Mouse (Mus musculus) hindbrain, embryonic 14.5 days (tissue): ENCODE results near the gene Filip1. TPM values are rescaled to one million over a fixed set of nuclear protein-coding genes. Genes with fewer than 3 reads are reported as not detected.

ENCODE experiments used
- ATAC-seq: fragments of 200-750 bp; cut with Nextera tagmentation; 2 replicates; pipeline ENCODE4 v1.8.0; 2017; ENCODE audit warnings: moderate number of reproducible peaks, mild to moderate bottlenecking, moderate TSS enrichment, moderate library complexity; ENCODE audit not compliant: low FRiP score
- DNase-seq: peaks from one replicate; pipeline ENCODE4 v3.0.0-alpha.2; 2015; ENCODE audit warnings: low spot score
- H3K27ac ChIP-seq: fragments of 300-500 bp; sonication (generic); 2 replicates; pipeline ENCODE4 v1.5.1; 2014; ENCODE audit warnings: mild to moderate bottlenecking, moderate library complexity
- H3K27me3 ChIP-seq: fragments of 300-500 bp; sonication (generic); 2 replicates; pipeline ENCODE4 v1.6.1; 2014; ENCODE audit warnings: mild to moderate bottlenecking, low read length, mixed read lengths; ENCODE audit not compliant: control insufficient read depth, insufficient read depth
- H3K36me3 ChIP-seq: fragments of 300-500 bp; sonication (generic); replicated peaks from 2 replicates; pipeline ENCODE4 v1.6.1; 2014; ENCODE audit not compliant: control insufficient read depth, insufficient read depth
- H3K4me1 ChIP-seq: fragments of 300-500 bp; sonication (generic); replicated peaks from 2 replicates; pipeline ENCODE4 v1.6.1; 2014; ENCODE audit warnings: antibody characterized with exemption, low read length, mixed read lengths; ENCODE audit not compliant: control insufficient read depth, insufficient read depth
- H3K4me2 ChIP-seq: fragments of 300-500 bp; sonication (generic); replicated peaks from 2 replicates; pipeline ENCODE4 v1.6.1; 2014; ENCODE audit warnings: mild to moderate bottlenecking, moderate library complexity
- H3K4me3 ChIP-seq: fragments of 300-500 bp; sonication (generic); replicated peaks from 2 replicates; pipeline ENCODE4 v1.5.1; 2014; ENCODE audit warnings: mild to moderate bottlenecking, low read length
- H3K9ac ChIP-seq: fragments of 300-500 bp; sonication (generic); 2 replicates; pipeline ENCODE4 v1.6.1; 2014
- H3K9me3 ChIP-seq: fragments of 300-500 bp; sonication (generic); 2 replicates; pipeline ENCODE4 v1.6.1; 2016; ENCODE audit warnings: low read length; ENCODE audit not compliant: control insufficient read depth
- WGBS: fragments of 180-500 bp; shearing (Covaris S2); extraction: QIAGEN DNeasy Blood & Tissue Kit; methylation state at CpG from one replicate; pipeline ENCODE4 v1.1.7; 2014; 5-methylcytosine and 5-hydroxymethylcytosine counted together
- polyA plus RNA-seq: library from polyadenylated mRNA; unstranded; fragments of >200 nt; fragmentation: Nextera tagmentation; extraction: Ambion mirVana; gene quantifications from 2 replicates; pipeline ENCODE4 v1.2.1, GENCODE M21; 2014

Filip1 gene
- polyA plus RNA-seq, 1 experiment from 2014 or later = 2.2 TPM

GRCm38 (mm10) chr9:79947414-79947813 lies 65.2 kb downstream of the Filip1 start:
- Histone ChIP-seq H3K9me3 (no peaks in the 10 kb centered on the region), H3K4me1 (no peaks in the 10 kb centered on the region), H3K36me3 (no peaks in the 10 kb centered on the region), H3K9ac (no peak overlapping the region), H3K27me3 (no peaks in the 10 kb centered on the region), H3K4me3 (no peak overlapping the region), H3K27ac (no peak overlapping the region), H3K4me2 (no peak overlapping the region)
- no peak for DNase-seq
- WGBS = 84% methylated on average over 3 of the region's 3 CpGs
- ATAC-seq = no peak

GRCm38 (mm10) chr9:79944872-79945271 lies 67.8 kb downstream of the Filip1 start:
- Histone ChIP-seq H3K27ac (no peak overlapping the region), H3K4me3 (no peak overlapping the region), H3K9me3 (0 out of 2 replicates have a peak, but pooled peaks cover 3% of the 10 kb centered on the region), H3K36me3 (no peaks in the 10 kb centered on the region), H3K27me3 (no peaks in the 10 kb centered on the region), H3K4me2 (no peak overlapping the region), H3K9ac (no peak overlapping the region), H3K4me1 (no peaks in the 10 kb centered on the region)
- 84% methylated on average over 6 of the region's 6 CpGs for WGBS
- ATAC-seq (no peak), DNase-seq (no peak)

- Histone ChIP-seq H3K36me3 (no peaks in the 10 kb centered on the region), H3K4me2 (no peak overlapping the region), H3K4me1 (no peaks in the 10 kb centered on the region), H3K9me3 (0 out of 2 replicates have a peak, but pooled peaks cover 3% of the 10 kb centered on the region), H3K27me3 (no peaks in the 10 kb centered on the region), H3K4me3 (no peak overlapping the region), H3K9ac (no peak overlapping the region), H3K27ac (no peak overlapping the region)
- ATAC-seq = no peak
- WGBS = 72% methylated on average over 10 of the region's 10 CpGs
- DNase-seq = no peak
These were observed 68.7 kb downstream of the Filip1 start for GRCm38 (mm10) chr9:79943986-79944385.

DNA sequence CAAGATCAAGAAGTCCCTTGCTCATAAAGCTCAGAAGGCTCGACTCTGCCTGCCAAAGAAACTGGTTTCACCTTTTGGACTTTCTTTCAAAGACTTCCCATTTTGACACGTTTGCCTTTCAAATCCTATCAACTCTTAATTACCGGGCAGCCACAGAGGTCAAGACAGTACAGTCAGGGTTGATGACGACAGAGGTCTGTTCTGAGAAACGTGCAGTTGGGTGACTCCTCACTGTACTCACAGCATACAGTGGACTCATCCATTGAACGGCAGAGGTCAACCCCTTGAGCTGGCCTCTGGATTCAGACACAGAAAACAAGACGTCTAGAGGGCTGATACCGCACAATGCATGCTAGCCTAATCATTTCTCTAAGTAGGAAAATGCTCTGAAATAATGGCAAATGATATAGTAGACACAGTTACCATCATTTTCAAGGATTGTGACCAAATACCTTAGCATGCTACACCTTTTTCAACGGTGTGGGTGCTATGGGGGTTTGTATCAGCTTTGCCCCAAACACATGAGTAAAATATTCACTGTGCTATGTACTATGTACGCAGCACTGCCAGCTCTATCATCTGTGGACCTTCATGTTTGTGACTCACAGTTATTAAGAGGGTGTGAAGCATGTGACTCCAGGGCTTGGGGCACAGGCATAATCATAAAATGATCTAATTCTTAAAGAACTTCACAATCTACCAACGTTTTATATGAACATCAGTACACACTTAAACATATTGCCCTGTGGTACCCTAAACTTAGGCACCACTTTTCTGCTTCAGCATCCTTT lies 74.0 kb downstream of the Filip1 start:
- DNase-seq (no peak), ATAC-seq (no peak)
- 78% methylated on average over 11 of the region's 11 CpGs for WGBS

DNA sequence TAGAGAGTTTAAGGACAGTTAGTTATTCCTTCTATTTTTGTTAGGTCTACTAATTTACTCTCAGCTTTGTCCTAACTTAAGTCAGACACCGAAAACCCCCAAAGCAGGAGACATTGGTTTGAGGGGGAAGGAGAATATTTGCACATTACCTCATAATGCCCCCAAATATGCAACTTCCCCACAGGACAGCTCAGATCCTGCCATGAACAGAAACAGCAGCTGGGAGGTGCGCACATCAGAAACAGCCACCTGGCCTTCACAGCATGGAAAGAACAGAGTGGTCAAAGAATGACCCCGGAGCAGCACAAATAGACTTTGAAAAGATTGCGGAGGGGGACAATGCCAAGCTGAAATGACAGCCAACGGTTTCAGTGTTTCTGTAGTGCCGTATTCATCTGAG lies 75.1 kb downstream of the Filip1 start:
- no peak overlapping the region for H3K27ac ChIP-seq
- no peaks in the 10 kb centered on the region for H3K36me3 ChIP-seq
- no peaks in the 10 kb centered on the region for H3K27me3 ChIP-seq
- H3K9ac ChIP-seq = no peak overlapping the region
- no peak overlapping the region for H3K4me3 ChIP-seq
- no peaks in the 10 kb centered on the region for H3K4me1 ChIP-seq
- DNase-seq (no peak), ATAC-seq (no peak)
- H3K4me2 ChIP-seq = no peak overlapping the region
- 0 out of 2 replicates have a peak, but pooled peaks cover 3% of the 10 kb centered on the region for H3K9me3 ChIP-seq
- 58% methylated on average over 6 of the region's 6 CpGs for WGBS

More for the DNA sequence above, 74.0 kb downstream of the Filip1 start:
- no peak overlapping the region for H3K27ac ChIP-seq
- no peak overlapping the region for H3K4me2 ChIP-seq
- H3K4me3 ChIP-seq = no peak overlapping the region
- H3K9me3 ChIP-seq = 0 out of 2 replicates have a peak, but pooled peaks cover 3% of the 10 kb centered on the region
- no peaks in the 10 kb centered on the region for H3K27me3 ChIP-seq
- H3K4me1 ChIP-seq = no peaks in the 10 kb centered on the region
- H3K9ac ChIP-seq = no peak overlapping the region
- H3K36me3 ChIP-seq = no peaks in the 10 kb centered on the region

DNA sequence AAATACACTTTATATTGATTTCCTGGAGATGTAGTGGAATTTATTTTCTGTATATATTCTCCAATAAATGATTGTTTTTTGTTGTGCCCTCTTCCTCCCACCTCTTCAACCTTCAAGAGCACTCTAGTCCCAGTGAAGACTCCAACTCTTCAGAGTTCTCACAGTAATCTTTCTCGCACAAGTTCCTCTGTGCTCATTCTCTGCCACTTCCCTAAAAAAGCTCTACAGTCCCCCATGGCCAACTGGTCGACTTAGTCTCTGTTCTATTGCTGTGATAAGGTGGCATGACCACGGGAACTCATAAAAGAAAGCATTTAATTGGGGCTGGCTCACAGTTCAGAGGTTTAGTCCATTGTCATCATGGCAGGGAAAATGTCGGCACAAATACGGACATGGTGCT lies 80.1 kb downstream of the Filip1 start:
- no peak overlapping the region for H3K4me2 ChIP-seq
- 89% methylated on average over 5 of the region's 5 CpGs for WGBS
- ATAC-seq = no peak

GRCm38 (mm10) chr9:79928092-79928491 lies 84.6 kb downstream of the Filip1 start:
- Histone ChIP-seq H3K36me3 (no peaks in the 10 kb centered on the region), H3K9ac (no peak overlapping the region), H3K4me1 (no peaks in the 10 kb centered on the region), H3K9me3 (no peaks in the 10 kb centered on the region), H3K4me3 (no peak overlapping the region), H3K4me2 (no peak overlapping the region), H3K27me3 (no peaks in the 10 kb centered on the region), H3K27ac (no peak overlapping the region)
- WGBS = 93% methylated on average over 3 of the region's 3 CpGs
- DNase-seq = no peak
- no peak for ATAC-seq

More for the DNA sequence above, 80.1 kb downstream of the Filip1 start:
- Histone ChIP-seq H3K27ac (no peak overlapping the region), H3K4me1 (no peaks in the 10 kb centered on the region), H3K4me3 (no peak overlapping the region), H3K36me3 (no peaks in the 10 kb centered on the region), H3K9ac (no peak overlapping the region), H3K27me3 (no peaks in the 10 kb centered on the region), H3K9me3 (no peaks in the 10 kb centered on the region)
- no peak for DNase-seq

DNA sequence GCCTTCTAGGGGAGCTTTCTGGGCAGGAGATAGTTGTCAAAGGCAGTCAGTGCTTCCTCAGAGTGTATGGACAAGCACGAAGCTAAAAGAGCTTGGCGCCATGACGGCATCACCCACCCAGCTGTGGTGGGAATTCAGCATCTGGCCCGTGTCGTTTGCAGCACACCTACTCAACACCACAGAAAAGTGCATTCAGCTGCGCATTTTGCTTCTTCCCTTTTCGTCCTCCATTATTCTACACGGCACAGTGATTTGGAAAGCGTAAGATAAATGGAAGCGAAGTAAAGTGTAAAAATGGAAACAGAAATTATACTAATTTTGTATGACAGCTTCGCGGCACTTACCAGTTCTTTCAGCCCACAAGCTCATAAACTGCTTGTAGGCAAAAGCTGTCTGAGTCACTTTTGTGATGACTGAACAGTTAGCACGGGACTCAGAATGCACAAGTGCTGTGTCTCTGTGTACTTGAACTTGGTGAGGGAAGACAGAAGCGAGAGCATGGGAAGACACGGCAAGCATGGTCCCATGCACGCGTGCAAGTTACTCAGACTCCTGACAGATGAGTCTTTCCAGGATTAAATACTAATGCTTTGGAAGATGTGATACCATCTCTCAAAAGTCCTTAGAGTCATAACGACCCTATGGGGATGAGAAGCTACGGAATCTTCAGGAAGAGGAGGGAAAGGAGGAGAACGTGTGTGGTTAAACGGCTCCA lies 85.3 kb downstream of the Filip1 start:
- no peaks in the 10 kb centered on the region for H3K27me3 ChIP-seq
- ATAC-seq (no peak), DNase-seq (no peak)
- no peaks in the 10 kb centered on the region for H3K4me1 ChIP-seq
- no peak overlapping the region for H3K9ac ChIP-seq
- no peak overlapping the region for H3K4me3 ChIP-seq
- no peaks in the 10 kb centered on the region for H3K9me3 ChIP-seq
- H3K36me3 ChIP-seq = no peaks in the 10 kb centered on the region
- 91% methylated on average over 21 of the region's 21 CpGs for WGBS
- H3K4me2 ChIP-seq = no peak overlapping the region
- H3K27ac ChIP-seq = no peak overlapping the region

DNA sequence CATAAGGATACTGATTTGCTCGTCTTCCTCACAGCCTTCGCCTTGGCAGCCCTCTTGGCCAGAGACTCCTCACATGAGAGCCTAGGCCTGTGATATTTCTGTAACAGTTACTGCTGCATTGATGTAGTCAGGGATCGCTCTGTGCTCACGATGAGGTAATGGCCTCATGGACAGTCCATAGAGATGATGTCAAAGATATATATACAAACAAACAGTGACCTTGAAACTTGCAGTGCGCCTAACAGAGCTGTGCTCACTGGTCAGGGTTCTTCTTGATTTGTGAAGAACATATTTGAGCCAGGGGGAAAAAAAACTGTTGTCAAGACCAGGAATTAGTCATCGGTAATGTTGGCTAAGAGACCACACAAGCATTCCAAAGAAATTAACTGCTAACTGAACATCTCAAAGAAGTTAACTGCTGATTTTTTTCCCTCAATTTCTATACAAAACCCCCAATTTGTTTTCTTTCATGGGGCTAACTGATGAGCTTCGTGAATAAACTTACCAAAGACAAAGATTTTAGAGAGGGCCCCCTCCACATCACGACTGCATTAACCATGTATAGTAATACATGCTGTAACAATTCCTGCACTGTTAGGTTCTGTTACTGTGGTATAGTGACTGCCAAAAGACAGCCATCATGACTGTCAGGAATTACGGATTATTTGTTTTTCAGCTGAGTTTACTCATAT lies 86.0 kb downstream of the Filip1 start:
- no peak for ATAC-seq
- 85% methylated on average over 9 of the region's 9 CpGs for WGBS
- H3K4me1 ChIP-seq = 0 out of 2 replicates have a peak, but pooled peaks cover 1% of the 10 kb centered on the region

More for the DNA sequence above, 86.0 kb downstream of the Filip1 start:
- H3K36me3 ChIP-seq = no peaks in the 10 kb centered on the region
- DNase-seq = no peak
- no peak overlapping the region for H3K9ac ChIP-seq
- no peak overlapping the region for H3K4me3 ChIP-seq
- no peak overlapping the region for H3K4me2 ChIP-seq
- H3K9me3 ChIP-seq = no peaks in the 10 kb centered on the region
- no peaks in the 10 kb centered on the region for H3K27me3 ChIP-seq
- no peak overlapping the region for H3K27ac ChIP-seq
